Mouse (Mus musculus): ENCODE measurements around the gene Morc1. TPM values are rescaled to one million over a fixed set of nuclear protein-coding genes. Genes with fewer than 3 reads are reported as not detected.

The Morc1 gene
- polyA plus RNA-seq, 1 experiment from 2014 or later: not detected

GRCm38 (mm10) chr16:48537108-48537507 is 106.1 kb downstream of the Morc1 start:
- no peak overlapping the region for H3K27ac ChIP-seq (ENCODE audit: low read depth, low read length)
- no peak overlapping the region for H3K4me3 ChIP-seq (ENCODE audit: low read depth, low read length)
- H3K9ac ChIP-seq (ENCODE audit: low read length): no peak overlapping the region
- no peak overlapping the region for H3K4me2 ChIP-seq (ENCODE audit: low read depth, low read length, severe bottlenecking)
- H3K9me3 ChIP-seq (ENCODE audit: control insufficient read depth, low read length): no peaks in the 10 kb centered on the region
- no peak for ATAC-seq (replicated peaks; ENCODE audit: low FRiP score)
- 89% methylated on average over 5 of the region's 5 CpGs for WGBS
- no peaks in the 10 kb centered on the region for H3K27me3 ChIP-seq (ENCODE audit: control insufficient read depth, insufficient read depth, low read length)
- no peak for DNase-seq (ENCODE audit: low spot score)
- no peaks in the 10 kb centered on the region for H3K36me3 ChIP-seq (ENCODE audit: control insufficient read depth, insufficient read depth, low read length)
- no peaks in the 10 kb centered on the region for H3K4me1 ChIP-seq (replicated peaks; ENCODE audit: control insufficient read depth, insufficient read depth, low read length)

DNA sequence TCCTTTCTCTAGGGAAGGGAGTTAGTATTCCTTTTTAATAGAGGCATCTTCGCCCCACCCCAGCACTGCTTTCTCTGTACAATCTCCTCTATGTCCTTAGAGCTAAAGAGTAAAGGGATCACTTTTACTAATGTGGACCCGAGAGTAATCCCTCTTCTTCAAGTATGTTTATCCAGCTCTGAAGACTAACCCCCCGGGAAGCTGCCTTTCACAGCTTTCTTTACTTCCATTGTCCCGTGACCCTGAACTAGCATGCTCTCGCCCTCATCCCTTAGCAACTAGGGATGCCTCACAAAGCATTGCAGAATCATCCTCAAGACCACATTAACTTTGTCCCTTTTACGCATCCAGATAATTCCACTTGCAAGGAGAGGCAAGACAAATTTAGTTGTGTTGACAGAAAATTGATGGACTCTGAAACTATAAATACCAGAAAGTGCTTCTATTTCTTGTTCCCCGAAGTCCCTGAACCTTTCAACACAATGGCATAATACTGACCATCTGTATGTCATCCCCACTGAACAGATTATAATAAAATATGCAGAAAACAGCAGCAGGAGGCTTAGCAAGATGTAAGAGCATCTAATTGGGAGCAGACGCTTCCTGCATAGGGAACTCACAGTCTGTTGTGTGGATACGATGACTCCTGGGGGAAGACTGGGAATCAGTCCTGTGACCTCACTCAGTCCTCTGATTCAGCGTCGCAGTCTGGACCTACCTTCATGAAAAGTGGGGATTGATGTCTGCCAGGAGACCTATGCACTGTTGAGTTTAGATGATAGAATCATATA is 131.4 kb downstream of the Morc1 start:
- no peak for DNase-seq (ENCODE audit: low spot score)
- Histone ChIP-seq H3K4me1 (replicated peaks; ENCODE audit: control insufficient read depth, insufficient read depth, low read length) (no peaks in the 10 kb centered on the region), H3K27me3 (ENCODE audit: control insufficient read depth, insufficient read depth, low read length) (no peaks in the 10 kb centered on the region), H3K9me3 (ENCODE audit: control insufficient read depth, low read length) (no peaks in the 10 kb centered on the region), H3K27ac (ENCODE audit: low read depth, low read length) (no peak overlapping the region), H3K4me2 (ENCODE audit: low read depth, low read length, severe bottlenecking) (no peak overlapping the region), H3K36me3 (ENCODE audit: control insufficient read depth, insufficient read depth, low read length) (no peaks in the 10 kb centered on the region), H3K4me3 (ENCODE audit: low read depth, low read length) (no peak overlapping the region), H3K9ac (ENCODE audit: low read length) (no peak overlapping the region)
- WGBS: 34% methylated on average over 11 of the region's 11 CpGs
- ATAC-seq (replicated peaks; ENCODE audit: low FRiP score): peak; percentile 77

GRCm38 (mm10) chr16:48570354-48570753 is 139.3 kb downstream of the Morc1 start:
- Histone ChIP-seq H3K27ac (ENCODE audit: low read depth, low read length) (no peak overlapping the region), H3K4me2 (ENCODE audit: low read depth, low read length, severe bottlenecking) (no peak overlapping the region), H3K9ac (ENCODE audit: low read length) (no peak overlapping the region), H3K27me3 (ENCODE audit: control insufficient read depth, insufficient read depth, low read length) (no peaks in the 10 kb centered on the region), H3K4me3 (ENCODE audit: low read depth, low read length) (no peak overlapping the region), H3K9me3 (ENCODE audit: control insufficient read depth, low read length) (no peaks in the 10 kb centered on the region), H3K36me3 (ENCODE audit: control insufficient read depth, insufficient read depth, low read length) (no peaks in the 10 kb centered on the region), H3K4me1 (replicated peaks; ENCODE audit: control insufficient read depth, insufficient read depth, low read length) (no peaks in the 10 kb centered on the region)
- DNase-seq (ENCODE audit: low spot score) (peak; percentile 80), ATAC-seq (replicated peaks; ENCODE audit: low FRiP score) (peak; percentile 78; the same call in 1 of the 2 replicates)
- 21% methylated on average over 9 of the region's 9 CpGs for WGBS

GRCm38 (mm10) chr16:48574072-48574471 is 143.0 kb downstream of the Morc1 start:
- H3K4me3 ChIP-seq (ENCODE audit: low read depth, low read length): no peak overlapping the region
- no peaks in the 10 kb centered on the region for H3K9me3 ChIP-seq (ENCODE audit: control insufficient read depth, low read length)
- H3K27ac ChIP-seq (ENCODE audit: low read depth, low read length): no peak overlapping the region
- no peak for ATAC-seq (replicated peaks; ENCODE audit: low FRiP score)
- no peaks in the 10 kb centered on the region for H3K27me3 ChIP-seq (ENCODE audit: control insufficient read depth, insufficient read depth, low read length)
- H3K9ac ChIP-seq (ENCODE audit: low read length): no peak overlapping the region
- no peak overlapping the region for H3K4me2 ChIP-seq (ENCODE audit: low read depth, low read length, severe bottlenecking)
- no peaks in the 10 kb centered on the region for H3K36me3 ChIP-seq (ENCODE audit: control insufficient read depth, insufficient read depth, low read length)
- DNase-seq (ENCODE audit: low spot score): no peak
- H3K4me1 ChIP-seq (replicated peaks; ENCODE audit: control insufficient read depth, insufficient read depth, low read length): no peaks in the 10 kb centered on the region
- WGBS: 84% methylated on average over 5 of the region's 5 CpGs

DNA sequence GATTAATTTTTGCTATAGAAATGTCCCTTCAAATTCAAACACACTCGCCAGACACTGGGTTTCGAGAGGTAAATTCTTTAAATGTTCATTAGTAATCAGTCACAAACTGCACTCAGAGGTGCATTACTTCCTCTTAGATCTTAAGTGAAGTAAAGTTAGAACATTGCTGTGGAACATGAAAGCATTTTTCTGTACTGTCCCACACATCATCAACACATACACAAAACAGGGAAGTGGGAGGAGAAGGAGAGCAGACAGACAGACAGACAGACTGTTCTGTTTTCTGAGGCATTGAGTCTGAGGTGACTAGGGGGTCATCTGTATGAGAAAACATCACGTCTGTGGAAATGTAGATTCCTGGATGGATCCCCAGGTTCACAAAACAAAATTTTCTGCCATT is 143.5 kb downstream of the Morc1 start:
- WGBS: 90% methylated on average over 3 of the region's 3 CpGs
- no peak for ATAC-seq (replicated peaks; ENCODE audit: low FRiP score)

DNA sequence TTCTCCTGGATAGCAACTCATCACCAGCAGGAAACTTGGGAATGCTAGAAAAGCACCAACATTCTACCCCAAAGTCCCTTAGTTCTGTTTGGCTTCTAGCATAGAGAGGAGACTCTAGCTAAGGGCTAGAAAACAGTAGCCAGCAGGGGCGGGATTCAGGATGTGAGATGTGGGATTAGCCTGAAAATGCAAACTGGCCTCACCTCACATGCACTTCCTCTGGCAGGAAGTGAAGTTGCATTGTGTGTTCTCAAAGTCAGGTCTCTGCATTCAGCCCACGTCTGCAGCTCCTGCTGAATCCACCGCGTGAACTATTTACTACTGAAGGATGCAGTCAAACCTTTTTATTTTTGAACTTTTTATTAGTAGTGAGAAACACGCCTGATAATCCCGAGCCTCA is 154.3 kb downstream of the Morc1 start:
- Histone ChIP-seq H3K9ac (ENCODE audit: low read length) (no peak overlapping the region), H3K4me3 (ENCODE audit: low read depth, low read length) (no peak overlapping the region), H3K4me1 (replicated peaks; ENCODE audit: control insufficient read depth, insufficient read depth, low read length) (no peaks in the 10 kb centered on the region), H3K27me3 (ENCODE audit: control insufficient read depth, insufficient read depth, low read length) (no peaks in the 10 kb centered on the region), H3K36me3 (ENCODE audit: control insufficient read depth, insufficient read depth, low read length) (no peaks in the 10 kb centered on the region), H3K4me2 (ENCODE audit: low read depth, low read length, severe bottlenecking) (no peak overlapping the region), H3K27ac (ENCODE audit: low read depth, low read length) (no peak overlapping the region), H3K9me3 (ENCODE audit: control insufficient read depth, low read length) (no peaks in the 10 kb centered on the region)
- no peak for ATAC-seq (replicated peaks; ENCODE audit: low FRiP score)
- no peak for DNase-seq (ENCODE audit: low spot score)
- WGBS: 78% methylated on average over 6 of the region's 6 CpGs

More for the DNA sequence above, 143.5 kb downstream of the Morc1 start:
- no peak for DNase-seq (ENCODE audit: low spot score)
- H3K4me2 ChIP-seq (ENCODE audit: low read depth, low read length, severe bottlenecking): no peak overlapping the region
- H3K4me1 ChIP-seq (replicated peaks; ENCODE audit: control insufficient read depth, insufficient read depth, low read length): no peaks in the 10 kb centered on the region
- H3K4me3 ChIP-seq (ENCODE audit: low read depth, low read length): no peak overlapping the region
- H3K9ac ChIP-seq (ENCODE audit: low read length): no peak overlapping the region
- H3K27me3 ChIP-seq (ENCODE audit: control insufficient read depth, insufficient read depth, low read length): no peaks in the 10 kb centered on the region
- H3K36me3 ChIP-seq (ENCODE audit: control insufficient read depth, insufficient read depth, low read length): no peaks in the 10 kb centered on the region
- no peaks in the 10 kb centered on the region for H3K9me3 ChIP-seq (ENCODE audit: control insufficient read depth, low read length)
- H3K27ac ChIP-seq (ENCODE audit: low read depth, low read length): no peak overlapping the region

- WGBS: 94% methylated on average over 5 of the region's 5 CpGs
- H3K4me1 ChIP-seq (replicated peaks; ENCODE audit: control insufficient read depth, insufficient read depth, low read length): no peaks in the 10 kb centered on the region
- H3K36me3 ChIP-seq (ENCODE audit: control insufficient read depth, insufficient read depth, low read length): no peaks in the 10 kb centered on the region
- H3K27me3 ChIP-seq (ENCODE audit: control insufficient read depth, insufficient read depth, low read length): no peaks in the 10 kb centered on the region
- DNase-seq (ENCODE audit: low spot score) (no peak), ATAC-seq (replicated peaks; ENCODE audit: low FRiP score) (no peak)
- no peak overlapping the region for H3K9ac ChIP-seq (ENCODE audit: low read length)
- H3K9me3 ChIP-seq (ENCODE audit: control insufficient read depth, low read length): no peaks in the 10 kb centered on the region
- H3K4me3 ChIP-seq (ENCODE audit: low read depth, low read length): no peak overlapping the region
- H3K4me2 ChIP-seq (ENCODE audit: low read depth, low read length, severe bottlenecking): no peak overlapping the region
- no peak overlapping the region for H3K27ac ChIP-seq (ENCODE audit: low read depth, low read length)
These were observed 163.4 kb downstream of the Morc1 start for GRCm38 (mm10) chr16:48594457-48594856.

DNA sequence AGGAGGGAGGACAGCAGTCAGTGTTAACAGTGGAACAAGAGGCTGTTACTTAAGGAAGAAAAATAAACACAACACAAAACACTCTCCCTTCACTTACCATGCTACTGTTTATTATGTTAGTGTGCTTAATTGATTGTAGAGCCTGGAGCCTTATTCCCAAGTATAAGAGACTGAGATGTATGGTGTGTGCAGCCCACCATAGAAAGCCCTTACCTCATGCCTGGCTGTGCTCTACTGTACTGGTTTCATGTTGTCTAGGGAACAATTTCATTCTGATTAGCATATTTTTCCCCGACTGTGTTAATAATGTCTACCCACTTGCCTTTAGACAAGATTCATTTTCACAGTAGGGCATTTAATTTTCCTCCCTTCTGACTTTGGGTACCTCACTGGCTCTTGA is 164.2 kb downstream of the Morc1 start:
- Histone ChIP-seq H3K9me3 (ENCODE audit: control insufficient read depth, low read length) (no peaks in the 10 kb centered on the region), H3K9ac (ENCODE audit: low read length) (no peak overlapping the region), H3K27ac (ENCODE audit: low read depth, low read length) (no peak overlapping the region), H3K4me1 (replicated peaks; ENCODE audit: control insufficient read depth, insufficient read depth, low read length) (no peaks in the 10 kb centered on the region), H3K36me3 (ENCODE audit: control insufficient read depth, insufficient read depth, low read length) (no peaks in the 10 kb centered on the region), H3K27me3 (ENCODE audit: control insufficient read depth, insufficient read depth, low read length) (no peaks in the 10 kb centered on the region), H3K4me3 (ENCODE audit: low read depth, low read length) (no peak overlapping the region), H3K4me2 (ENCODE audit: low read depth, low read length, severe bottlenecking) (no peak overlapping the region)
- WGBS: 83% methylated on average over 1 of the region's 1 CpGs
- no peak for DNase-seq (ENCODE audit: low spot score)
- ATAC-seq (replicated peaks; ENCODE audit: low FRiP score): no peak

DNA sequence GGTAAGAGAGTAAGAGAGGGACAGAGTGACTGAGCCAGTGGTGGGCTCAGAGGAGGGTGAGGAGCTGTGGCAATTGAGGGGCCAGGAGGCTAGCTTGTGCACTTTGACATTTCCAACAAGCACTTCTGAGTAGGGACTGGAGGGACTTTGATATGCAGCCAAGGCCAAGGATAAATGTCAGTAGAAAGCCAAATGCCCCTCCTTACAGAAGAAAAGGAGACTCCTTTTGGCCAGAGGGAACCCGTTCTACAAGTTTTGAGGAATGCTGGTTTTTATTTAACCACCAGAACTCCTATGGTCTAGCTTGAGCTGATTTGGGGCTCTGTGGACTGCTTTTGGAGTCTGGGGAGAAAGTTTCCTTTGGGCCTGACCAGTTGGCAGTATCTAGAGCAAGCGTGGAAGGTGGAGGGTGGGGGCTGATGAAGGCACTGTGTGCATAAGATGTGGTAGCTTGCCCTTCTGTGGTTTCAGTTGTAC is 172.7 kb downstream of the Morc1 start:
- Histone ChIP-seq H3K4me2 (ENCODE audit: low read depth, low read length, severe bottlenecking) (no peak overlapping the region), H3K9ac (ENCODE audit: low read length) (no peak overlapping the region), H3K9me3 (ENCODE audit: control insufficient read depth, low read length) (no peaks in the 10 kb centered on the region), H3K4me1 (replicated peaks; ENCODE audit: control insufficient read depth, insufficient read depth, low read length) (no peaks in the 10 kb centered on the region), H3K4me3 (ENCODE audit: low read depth, low read length) (no peak overlapping the region), H3K27ac (ENCODE audit: low read depth, low read length) (no peak overlapping the region), H3K36me3 (ENCODE audit: control insufficient read depth, insufficient read depth, low read length) (no peaks in the 10 kb centered on the region), H3K27me3 (ENCODE audit: control insufficient read depth, insufficient read depth, low read length) (no peaks in the 10 kb centered on the region)
- ATAC-seq (replicated peaks; ENCODE audit: low FRiP score) (no peak), DNase-seq (ENCODE audit: low spot score) (no peak)
- 90% methylated on average over 2 of the region's 2 CpGs for WGBS

All from forebrain, embryonic 11.5 days (tissue).